Mouse (Mus musculus) small intestine, adult 2 months (tissue): ENCODE measurements around the gene Olfr156. TPM values are rescaled to one million over a fixed set of nuclear protein-coding genes. Genes with fewer than 3 reads are reported as not detected.

Source experiments
- H3K27ac ChIP-seq: fragments of 200-500 bp; 2 replicates; pipeline ENCODE4 v1.5.1; 2012; ENCODE audit warnings: low read depth, low read length, control low read depth, inconsistent platforms; ENCODE audit not compliant: insufficient read depth
- H3K27me3 ChIP-seq: fragments of 200-500 bp; 2 replicates; pipeline ENCODE4 v1.6.1; 2012; ENCODE audit warnings: mild to moderate bottlenecking, moderate library complexity, low read length, inconsistent platforms; ENCODE audit not compliant: control insufficient read depth, insufficient read depth
- H3K36me3 ChIP-seq: fragments of 200-500 bp; 2 replicates; pipeline ENCODE4 v1.6.1; 2012; ENCODE audit warnings: mild to moderate bottlenecking, low read length, control low read depth, inconsistent platforms; ENCODE audit not compliant: control insufficient read depth, insufficient read depth
- H3K4me1 ChIP-seq: fragments of 200-500 bp; 2 replicates; pipeline ENCODE4 v1.6.1; 2012; ENCODE audit warnings: low read length, inconsistent platforms, mixed read lengths; ENCODE audit not compliant: control insufficient read depth, insufficient read depth, insufficient read length
- H3K4me3 ChIP-seq: fragments of 200-500 bp; 2 replicates; pipeline ENCODE4 v1.5.1; 2012; ENCODE audit warnings: low read depth, mild to moderate bottlenecking, control low read depth, inconsistent platforms, low read length, moderate library complexity
- CTCF ChIP-seq: fragments of 200-500 bp; IDR thresholded peaks from 2 replicates; pipeline ENCODE4 v1.5.1; 2012; ENCODE audit warnings: low read depth, mild to moderate bottlenecking, control low read depth, inconsistent platforms, low read length, moderate library complexity, mixed read lengths; ENCODE audit not compliant: insufficient replicate concordance, insufficient read length; ENCODE audit errors: extremely low read depth
- POLR2A ChIP-seq: fragments of 200-500 bp; IDR thresholded peaks from 2 replicates; pipeline ENCODE4 v1.6.1; 2012; ENCODE audit warnings: low read depth, mild to moderate bottlenecking, control low read depth, inconsistent platforms, low read length, moderate library complexity
- WGBS: fragments of 180-500 bp; shearing (Covaris S2); methylation state at CpG from one replicate; pipeline ENCODE4 v1.1.7; 2018; 5-methylcytosine and 5-hydroxymethylcytosine counted together
- polyA plus RNA-seq: library from polyadenylated mRNA; depleted of rRNA; stranded (reverse); fragments of >200 nt; gene quantifications from 2 replicates; pipeline ENCODE4 v1.2.3, GENCODE M21; 2012

Gene Olfr156
- polyA plus RNA-seq, 1 experiment, result not detected

DNA sequence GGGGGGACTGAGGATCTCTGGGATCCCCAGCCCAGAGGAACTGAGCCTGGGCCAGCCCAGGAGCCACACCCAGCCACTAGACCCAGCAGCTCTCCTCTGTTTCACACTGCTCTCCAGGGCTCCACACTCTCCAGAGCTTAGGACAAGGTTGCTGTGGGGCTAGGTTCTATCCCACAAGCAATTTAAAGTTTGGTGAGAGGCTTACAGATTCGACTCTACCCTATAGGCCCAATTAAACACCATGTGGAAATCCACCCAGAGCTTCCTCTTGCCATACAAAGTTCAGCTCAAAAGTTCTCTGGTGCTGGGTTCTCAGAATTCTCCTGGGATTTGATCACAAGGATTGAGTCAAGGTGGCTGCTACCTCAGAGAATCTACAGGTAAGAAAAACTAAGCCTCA, 16.4 kb upstream of the Olfr156 start, which contains the start of gene Olfr157:
Olfr157 (minus strand) TSS at position 101 of the 400 bp plus-strand sequence.
- H3K4me3 ChIP-seq, result no peak within 1 kb of the TSS
- H3K36me3 ChIP-seq, result no peaks in the 10 kb centered on the region
- WGBS, result 54% methylated on average over 1 of the region's 1 CpGs
- TF ChIP-seq POLR2A (no peak), CTCF (no peak)
- H3K27me3 ChIP-seq, result no peaks in the 10 kb centered on the region
- no peak within 1 kb of the TSS for H3K27ac ChIP-seq
- no peaks in the 10 kb centered on the region for H3K4me1 ChIP-seq

GRCm38 (mm10) chr4:43838326-43838725, 14.6 kb upstream of the Olfr156 start:
- Histone ChIP-seq H3K27ac (no peak overlapping the region), H3K4me1 (no peaks in the 10 kb centered on the region), H3K27me3 (no peaks in the 10 kb centered on the region), H3K36me3 (no peaks in the 10 kb centered on the region), H3K4me3 (no peak overlapping the region)
- TF ChIP-seq POLR2A (no peak), CTCF (no peak)
- 67% methylated on average over 3 of the region's 3 CpGs for WGBS

GRCm38 (mm10) chr4:43834749-43835148, 11.1 kb upstream of the Olfr156 start:
- TF ChIP-seq CTCF, result no peak
- TF ChIP-seq POLR2A, result no peak
- H3K4me1 ChIP-seq, result no peaks in the 10 kb centered on the region
- WGBS, result 48% methylated on average over 4 of the region's 4 CpGs
- no peak overlapping the region for H3K4me3 ChIP-seq
- H3K27ac ChIP-seq, result no peak overlapping the region
- H3K27me3 ChIP-seq, result no peaks in the 10 kb centered on the region
- no peaks in the 10 kb centered on the region for H3K36me3 ChIP-seq

DNA sequence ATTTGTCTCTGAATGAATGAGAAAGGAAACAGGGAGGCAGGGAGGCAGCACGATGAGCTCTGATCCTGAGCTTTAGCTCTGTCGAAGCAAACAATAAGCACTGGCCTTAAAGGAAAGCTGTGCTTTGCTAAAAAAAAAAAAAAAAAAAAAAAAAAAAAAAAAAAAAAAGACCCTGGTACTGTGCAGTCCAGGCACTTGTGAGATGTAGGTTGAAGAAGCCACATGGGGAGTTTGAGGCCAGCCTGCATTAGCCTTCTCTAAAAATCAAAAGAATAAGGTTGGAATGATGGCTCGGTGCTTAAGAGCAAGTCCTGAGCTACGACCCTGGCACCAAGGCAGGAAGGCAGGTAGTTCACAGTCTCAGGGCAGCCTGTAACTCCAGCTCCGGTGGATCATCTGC, 10.1 kb upstream of the Olfr156 start:
- Histone ChIP-seq H3K4me3 (no peak overlapping the region), H3K27ac (no peak overlapping the region), H3K36me3 (no peaks in the 10 kb centered on the region), H3K27me3 (no peaks in the 10 kb centered on the region), H3K4me1 (no peaks in the 10 kb centered on the region)
- TF ChIP-seq POLR2A (no peak), CTCF (no peak)
- 69% methylated on average over 5 of the region's 5 CpGs for WGBS

GRCm38 (mm10) chr4:43832031-43832430, 8.3 kb upstream of the Olfr156 start:
- no peaks in the 10 kb centered on the region for H3K36me3 ChIP-seq
- 65% methylated on average over 5 of the region's 5 CpGs for WGBS
- no peak overlapping the region for H3K27ac ChIP-seq
- H3K27me3 ChIP-seq, result no peaks in the 10 kb centered on the region
- no peak for TF ChIP-seq POLR2A
- no peak for TF ChIP-seq CTCF
- no peak overlapping the region for H3K4me3 ChIP-seq
- H3K4me1 ChIP-seq, result no peaks in the 10 kb centered on the region

DNA sequence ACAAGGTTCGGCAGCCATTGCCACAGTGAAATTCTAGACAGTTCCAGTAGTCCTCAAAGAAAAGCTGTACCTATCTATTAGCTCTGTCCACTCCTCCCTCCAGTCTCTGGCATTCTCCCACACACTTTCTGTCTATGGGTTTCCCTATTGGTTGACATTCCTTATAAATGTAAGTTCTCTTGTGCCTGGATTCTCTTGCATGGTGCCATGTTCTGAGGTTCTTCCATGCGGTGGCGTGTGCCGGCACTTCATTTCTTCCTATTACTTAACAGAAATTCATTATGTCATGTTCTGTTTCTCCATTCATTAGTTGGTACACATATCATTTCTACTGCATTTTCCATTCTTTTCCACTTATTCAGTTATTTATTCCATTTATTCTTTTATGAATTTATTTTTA, 5.1 kb upstream of the Olfr156 start:
- 91% methylated on average over 4 of the region's 4 CpGs for WGBS
- Histone ChIP-seq H3K4me1 (no peaks in the 10 kb centered on the region), H3K4me3 (no peak overlapping the region), H3K27me3 (no peaks in the 10 kb centered on the region), H3K36me3 (no peaks in the 10 kb centered on the region), H3K27ac (no peak overlapping the region)
- no peak for TF ChIP-seq CTCF
- TF ChIP-seq POLR2A, result no peak

DNA sequence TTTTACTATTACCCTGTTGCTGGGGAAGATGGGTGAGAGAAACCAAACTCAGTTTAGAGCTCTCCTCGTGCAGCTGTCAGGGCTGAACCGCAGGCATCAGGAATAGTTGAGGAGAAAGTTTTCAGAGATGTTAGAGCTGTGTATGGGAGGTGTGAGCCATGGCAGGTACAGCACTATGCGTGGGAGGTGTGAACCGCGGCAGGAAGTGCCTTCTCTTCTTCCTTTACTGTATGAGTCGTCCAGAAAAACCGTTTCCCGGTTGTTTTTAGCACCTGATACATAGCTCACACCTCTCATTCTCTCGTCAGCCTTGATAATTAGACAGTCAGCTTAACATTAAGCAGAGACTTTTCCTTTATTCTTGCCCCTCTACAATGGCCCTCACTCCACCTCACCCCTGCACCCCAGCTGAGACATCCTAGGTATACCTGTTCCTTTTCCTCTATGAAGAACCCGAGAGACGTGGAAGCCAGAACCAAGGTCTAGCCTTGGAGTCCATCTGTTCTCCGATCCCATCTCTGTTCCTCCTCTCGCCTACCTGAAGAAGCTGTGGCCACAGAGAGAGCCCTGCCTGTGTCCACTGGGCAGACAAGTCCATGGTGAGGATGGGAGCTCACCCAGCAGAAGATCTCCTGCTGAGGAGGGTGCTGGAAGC, 672 bp downstream of the Olfr156 start:
- TF ChIP-seq CTCF, result no peak
- no peak for TF ChIP-seq POLR2A
- Histone ChIP-seq H3K27ac (no peak overlapping the region), H3K27me3 (no peaks in the 10 kb centered on the region), H3K36me3 (no peaks in the 10 kb centered on the region), H3K4me1 (no peaks in the 10 kb centered on the region), H3K4me3 (no peak overlapping the region)
- 75% methylated on average over 13 of the region's 13 CpGs for WGBS
